Mouse (Mus musculus) bone marrow macrophage, adult 2 months (primary cell): ENCODE measurements at regions not wholly inside any gene's neighbourhood (a gene's known extent, or its start where the extent isn't known, plus 50 kb on each side); places are given as distances from the start of the nearest gene placed in this dataset.

Source experiments
- CTCF ChIP-seq: IDR thresholded peaks from 2 replicates; pipeline ENCODE4 v1.5.1; 2012; ENCODE audit warnings: low read depth, mild to moderate bottlenecking, low read length, moderate library complexity
- POLR2A ChIP-seq: IDR thresholded peaks from 2 replicates; pipeline ENCODE4 v1.6.1; 2012; ENCODE audit warnings: mild to moderate bottlenecking, low read depth, low read length, borderline replicate concordance

- TF ChIP-seq CTCF = no peak
- TF ChIP-seq POLR2A = no peak
These were observed 226.3 kb upstream of the Hes1 start for GRCm38 (mm10) chr16:29837874-29838273.
